Comparison of ENCODE assay signal across 8 mouse cellular contexts in genomic region chr15:96476359-96476758, GRCm38 (mm10). TPM values are rescaled to one million over a fixed set of nuclear protein-coding genes. Genes with fewer than 3 reads are reported as not detected.
DNase-seq lines count a peak whose midpoint lies in the region; ATAC-seq and TF ChIP-seq lines count a peak whose summit lies in the region.

No protein-coding gene starts in this region.

- DNase-seq in neural tube, embryonic 10.5 days (ENCODE audit: extremely low spot score, low spot score), result peak; percentile 93
- DNase-seq in cerebellum, postnatal 4 days (ENCODE audit: low spot score in 2 of 2), result peak; percentile 86 to 96
- DNase-seq in gastrocnemius, postnatal 14 days, result peak; percentile 89
- DNase-seq in limb, embryonic 10.5 days (ENCODE audit: low spot score), result peak; percentile 91
- DNase-seq in spleen, postnatal 4 days (ENCODE audit: low spot score in 2 of 2), result peak; percentile 85 to 96

- H3K9ac ChIP-seq in neural tube, embryonic 15.5 days (replicated peaks), result no peak overlapping the region
- no peak overlapping the region for H3K9ac ChIP-seq in intestine, postnatal 0 days (ENCODE audit: low read depth, low read length)
- no peak overlapping the region for H3K9ac ChIP-seq in midbrain, embryonic 15.5 days

- H3K4me3 ChIP-seq in neural tube, embryonic 15.5 days (replicated peaks), result no peak overlapping the region
- H3K4me3 ChIP-seq in intestine, postnatal 0 days (ENCODE audit: low read depth, low read length), result no peak overlapping the region
- no peak overlapping the region for H3K4me3 ChIP-seq in limb, embryonic 10.5 days
- no peak overlapping the region for H3K4me3 ChIP-seq in midbrain, embryonic 15.5 days

- peak; percentile 96 for TF ChIP-seq CTCF in intestine, postnatal 0 days (IDR thresholded peaks at IDR 0.05; ENCODE audit: low read depth)

- no peak overlapping the region for H3K27ac ChIP-seq in neural tube, embryonic 15.5 days (replicated peaks)
- no peak overlapping the region for H3K27ac ChIP-seq in intestine, postnatal 0 days (ENCODE audit: low read depth, low read length)
- no peak overlapping the region for H3K27ac ChIP-seq in limb, embryonic 10.5 days
- no peak overlapping the region for H3K27ac ChIP-seq in midbrain, embryonic 15.5 days

- H3K36me3 ChIP-seq in neural tube, embryonic 15.5 days, result no peaks in the 10 kb centered on the region
- H3K36me3 ChIP-seq in intestine, postnatal 0 days (ENCODE audit: control insufficient read depth, insufficient read depth), result no peaks in the 10 kb centered on the region
- H3K36me3 ChIP-seq in limb, embryonic 10.5 days, result no peaks in the 10 kb centered on the region
- H3K36me3 ChIP-seq in midbrain, embryonic 15.5 days (replicated peaks), result no peaks in the 10 kb centered on the region

- H3K4me1 ChIP-seq in neural tube, embryonic 15.5 days, result no peaks in the 10 kb centered on the region
- H3K4me1 ChIP-seq in intestine, postnatal 0 days (replicated peaks; ENCODE audit: control insufficient read depth, insufficient read depth, low read length), result no peaks in the 10 kb centered on the region
- peaks cover 9% of the 10 kb centered on the region; the same call in 1 of the 2 replicates for H3K4me1 ChIP-seq in limb, embryonic 10.5 days
- no peaks in the 10 kb centered on the region for H3K4me1 ChIP-seq in midbrain, embryonic 15.5 days

- no peaks in the 10 kb centered on the region for H3K27me3 ChIP-seq in neural tube, embryonic 15.5 days (replicated peaks)
- no peaks in the 10 kb centered on the region for H3K27me3 ChIP-seq in intestine, postnatal 0 days (replicated peaks; ENCODE audit: control insufficient read depth, insufficient read depth, low read length)
- H3K27me3 ChIP-seq in limb, embryonic 10.5 days (ENCODE audit: low read depth, poor library complexity, severe bottlenecking), result no peaks in the 10 kb centered on the region
- no peaks in the 10 kb centered on the region for H3K27me3 ChIP-seq in midbrain, embryonic 15.5 days (replicated peaks)

- no peaks in the 10 kb centered on the region for H3K9me3 ChIP-seq in neural tube, embryonic 15.5 days (replicated peaks)
- H3K9me3 ChIP-seq in intestine, postnatal 0 days (ENCODE audit: control insufficient read depth), result no peaks in the 10 kb centered on the region
- no peaks in the 10 kb centered on the region for H3K9me3 ChIP-seq in limb, embryonic 10.5 days (replicated peaks)
- H3K9me3 ChIP-seq in midbrain, embryonic 15.5 days, result no peaks in the 10 kb centered on the region

- intact Hi-C loops in gastrocnemius, postnatal 14 days (cut with DNase I; ENCODE audit: low total_unique reads), result no loop called here

- WGBS in neural tube, embryonic 15.5 days, result 10% methylated on average over 7 of the region's 7 CpGs
- 5% methylated on average over 7 of the region's 7 CpGs for WGBS in intestine, postnatal 0 days
- WGBS in limb, embryonic 10.5 days, result 7% methylated on average over 7 of the region's 7 CpGs
- 9% methylated on average over 7 of the region's 7 CpGs for WGBS in midbrain, embryonic 15.5 days

- H3K4me2 ChIP-seq in neural tube, embryonic 15.5 days, result no peak overlapping the region
- H3K4me2 ChIP-seq in intestine, postnatal 0 days (replicated peaks; ENCODE audit: low read depth), result no peak overlapping the region
- H3K4me2 ChIP-seq in midbrain, embryonic 15.5 days, result no peak overlapping the region

- no peak for ATAC-seq in neural tube, embryonic 15.5 days (ENCODE audit: low FRiP score)
- ATAC-seq in intestine, postnatal 0 days, result 0 out of 2 replicates have a peak, but pooled peaks have one; percentile 25
- 0 out of 2 replicates have a peak, but pooled peaks have one; percentile 20 for ATAC-seq in midbrain, embryonic 15.5 days (replicated peaks)

RNA-seq across cellular contexts. Expression of gene Scaf11, which starts 15.7 kb away (rescaled TPM):
- 43.8 and 51.4 TPM in 2 replicates for polyA plus RNA-seq in neural tube, embryonic 15.5 days (2015; fragmentation: Nextera tagmentation; extraction: Ambion mirVana)
- total RNA-seq in gastrocnemius, postnatal 14 days (2021), result 10 to 100 TPM; 32.5 to 34.2 TPM
- polyA plus RNA-seq in intestine, postnatal 0 days (2015; fragmentation: Nextera tagmentation; extraction: Ambion mirVana), result 47.8 and 57.4 TPM in 2 replicates
- polyA plus RNA-seq in limb, embryonic 10.5 days (2016; fragmentation: Nextera tagmentation; extraction: Ambion mirVana), result 119 and 125 TPM in 2 replicates
- 42.1 and 42.3 TPM in 2 replicates for polyA plus RNA-seq in midbrain, embryonic 15.5 days (2015; fragmentation: Nextera tagmentation; extraction: Ambion mirVana)
